Mouse (Mus musculus): ENCODE results near the gene Fgd3.

DNA sequence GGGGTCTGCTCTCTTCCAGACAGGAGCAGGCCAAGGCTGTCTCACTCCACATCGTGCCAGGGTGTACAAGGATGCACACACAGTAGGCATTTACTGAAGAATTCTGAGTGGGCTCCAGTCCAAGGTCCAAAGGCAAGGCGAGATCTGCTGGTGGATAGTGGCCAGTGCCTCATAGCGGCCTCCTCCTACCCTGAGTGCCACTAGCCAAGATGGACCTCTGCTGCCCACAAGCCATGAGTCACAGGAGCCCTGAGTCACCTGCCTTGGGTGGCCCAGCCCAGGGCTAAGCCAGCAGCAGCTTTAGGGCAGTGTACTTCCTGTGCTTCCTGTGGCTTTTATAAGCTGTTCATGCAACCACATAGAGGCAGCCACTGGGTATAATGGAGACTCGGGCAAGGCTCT is 106.6 kb downstream of the Fgd3 start:
- no peak for TF ChIP-seq POLR2A (IDR thresholded peaks at IDR 0.05; ENCODE audit: low read depth, low read length)
- TF ChIP-seq CTCF (IDR thresholded peaks at IDR 0.05; ENCODE audit: extremely low read depth, insufficient read depth, insufficient read length, insufficient replicate concordance): no peak

Data from spleen, adult 2 months (tissue).